Mouse (Mus musculus): Measurements from ENCODE around the gene A630076J17Rik. TPM values are rescaled to one million over a fixed set of nuclear protein-coding genes. Genes with fewer than 3 reads are reported as not detected.
A peak's percentile ranks its signal among the peaks of the same experiment; 100 is the strongest.

Gene A630076J17Rik
- polyA plus RNA-seq, 1 experiment = not detected

DNA sequence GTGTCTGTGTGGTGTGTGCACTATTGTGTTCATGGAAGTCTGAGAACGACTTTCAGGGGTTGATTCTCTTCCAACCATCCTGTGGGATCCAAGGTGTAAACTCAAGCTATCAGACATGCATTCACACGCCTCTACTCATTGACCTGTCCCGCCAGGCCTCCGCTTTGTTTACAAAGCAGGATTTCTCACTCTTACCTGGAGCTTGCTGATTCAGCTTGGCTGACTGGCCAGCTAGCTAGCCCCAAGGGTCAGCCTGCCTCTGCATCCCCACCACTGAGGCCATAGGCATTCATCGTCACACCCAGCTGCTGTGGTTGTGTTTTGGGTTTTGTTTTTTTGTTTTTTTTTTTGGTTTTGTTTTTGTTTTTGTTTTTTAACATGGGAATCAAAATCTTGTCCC, 1.2 kb upstream of the A630076J17Rik start:
- Histone ChIP-seq H3K27me3 (ENCODE audit: control insufficient read depth, insufficient read depth, low read length) (no peaks in the 10 kb centered on the region), H3K27ac (ENCODE audit: insufficient read depth, low read length) (no peak overlapping the region), H3K36me3 (ENCODE audit: control insufficient read depth, insufficient read depth, low read length) (no peaks in the 10 kb centered on the region), H3K4me1 (ENCODE audit: control insufficient read depth, insufficient read depth, insufficient read length) (peaks cover 5% of the 10 kb centered on the region; the same call in 1 of the 2 replicates), H3K4me3 (ENCODE audit: extremely low read depth, insufficient read depth, insufficient read length) (no peak overlapping the region)
- TF ChIP-seq POLR2A (IDR thresholded peaks at IDR 0.05; ENCODE audit: low read depth, low read length) = no peak
- no peak for TF ChIP-seq CTCF (IDR thresholded peaks at IDR 0.05; ENCODE audit: extremely low read depth, insufficient read depth, insufficient read length, insufficient replicate concordance)
- 83% methylated on average over 5 of the region's 5 CpGs for WGBS
- DNase-seq (ENCODE audit: low read depth in 1 of 2, low spot score in 2 of 2) = no peak

DNA sequence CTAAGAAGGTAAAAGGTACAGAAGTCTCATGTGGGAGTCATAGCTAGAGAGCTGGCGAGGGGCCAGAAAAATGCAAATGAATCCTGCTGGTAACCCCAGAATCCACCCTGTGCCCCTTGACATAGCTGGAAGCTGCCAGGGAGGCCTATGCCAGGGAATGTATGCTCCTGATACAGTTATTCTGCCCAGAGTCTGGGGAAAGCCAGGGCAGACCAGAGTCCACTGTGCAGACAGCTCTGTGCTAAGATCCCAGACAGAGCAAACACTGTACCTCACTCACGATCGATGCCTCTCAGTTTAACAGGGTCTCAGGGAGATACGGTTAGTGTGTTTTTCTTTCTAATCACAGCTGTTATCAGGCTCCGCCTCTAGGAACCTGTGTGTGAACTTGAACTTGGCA, 592 bp upstream of the A630076J17Rik start:
- Histone ChIP-seq H3K27ac (ENCODE audit: insufficient read depth, low read length) (no peak overlapping the region), H3K27me3 (ENCODE audit: control insufficient read depth, insufficient read depth, low read length) (no peaks in the 10 kb centered on the region), H3K36me3 (ENCODE audit: control insufficient read depth, insufficient read depth, low read length) (no peaks in the 10 kb centered on the region), H3K4me3 (ENCODE audit: extremely low read depth, insufficient read depth, insufficient read length) (no peak overlapping the region), H3K4me1 (ENCODE audit: control insufficient read depth, insufficient read depth, insufficient read length) (peaks cover 5% of the 10 kb centered on the region; the same call in 1 of the 2 replicates)
- WGBS = 71% methylated on average over 5 of the region's 5 CpGs
- TF ChIP-seq POLR2A (IDR thresholded peaks at IDR 0.05; ENCODE audit: low read depth, low read length) = no peak
- TF ChIP-seq CTCF (IDR thresholded peaks at IDR 0.05; ENCODE audit: extremely low read depth, insufficient read depth, insufficient read length, insufficient replicate concordance) = no peak
- no peak for DNase-seq (ENCODE audit: low read depth in 1 of 2, low spot score in 2 of 2)

DNA sequence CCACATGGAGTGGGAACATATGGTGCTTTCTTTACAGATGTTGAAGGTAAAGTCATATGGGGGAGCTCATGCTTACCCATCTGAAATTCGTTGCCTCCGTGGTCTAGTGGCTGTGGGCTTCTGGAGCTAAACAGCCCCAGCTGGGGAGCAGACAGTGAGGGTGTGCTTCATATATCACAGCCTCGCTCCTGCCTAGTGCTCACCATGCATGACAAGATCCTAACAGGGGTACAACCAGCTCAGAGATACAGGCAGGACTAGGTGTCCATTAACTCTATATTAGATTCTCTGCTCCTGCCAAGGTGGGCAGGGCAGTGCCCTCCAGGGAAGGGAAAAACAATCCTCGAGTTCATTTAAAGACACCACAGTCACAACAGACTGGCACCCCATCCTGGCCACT, 788 bp downstream of the A630076J17Rik start:
- 35% methylated on average over 4 of the region's 4 CpGs for WGBS
- peaks cover 5% of the 10 kb centered on the region; the same call in 1 of the 2 replicates for H3K4me1 ChIP-seq (ENCODE audit: control insufficient read depth, insufficient read depth, insufficient read length)
- H3K27ac ChIP-seq (ENCODE audit: insufficient read depth, low read length) = no peak overlapping the region
- no peak for DNase-seq (ENCODE audit: low read depth in 1 of 2, low spot score in 2 of 2)
- H3K27me3 ChIP-seq (ENCODE audit: control insufficient read depth, insufficient read depth, low read length) = no peaks in the 10 kb centered on the region
- TF ChIP-seq CTCF (IDR thresholded peaks at IDR 0.05; ENCODE audit: extremely low read depth, insufficient read depth, insufficient read length, insufficient replicate concordance) = no peak
- no peak for TF ChIP-seq POLR2A (IDR thresholded peaks at IDR 0.05; ENCODE audit: low read depth, low read length)
- H3K4me3 ChIP-seq (ENCODE audit: extremely low read depth, insufficient read depth, insufficient read length) = no peak overlapping the region
- no peaks in the 10 kb centered on the region for H3K36me3 ChIP-seq (ENCODE audit: control insufficient read depth, insufficient read depth, low read length)

DNA sequence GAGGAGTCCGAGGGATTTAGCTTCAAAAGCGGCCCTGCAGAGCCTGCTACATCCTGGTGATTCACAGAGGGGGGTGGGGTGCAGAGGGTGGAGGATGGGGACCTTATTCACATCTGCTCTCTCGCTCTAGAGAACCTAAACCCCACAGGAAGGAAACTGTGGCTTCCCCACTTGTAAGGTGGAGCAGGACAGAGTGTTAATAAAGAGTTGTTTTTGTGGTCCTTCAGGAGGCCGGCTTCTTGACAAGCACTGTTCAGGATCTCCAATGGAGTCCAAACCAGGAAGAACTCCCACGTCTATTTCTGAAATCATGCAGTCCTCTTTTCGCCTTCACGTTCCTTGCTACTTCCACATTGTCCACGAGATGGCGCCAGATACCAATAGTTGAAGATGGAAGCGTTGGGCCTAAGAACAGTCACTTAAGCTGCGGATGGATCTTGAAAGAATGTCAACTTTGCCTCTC, 3.0 kb downstream of the A630076J17Rik start:
- Histone ChIP-seq H3K27me3 (ENCODE audit: control insufficient read depth, insufficient read depth, low read length) (no peaks in the 10 kb centered on the region), H3K27ac (ENCODE audit: insufficient read depth, low read length) (no peak overlapping the region), H3K36me3 (ENCODE audit: control insufficient read depth, insufficient read depth, low read length) (no peaks in the 10 kb centered on the region), H3K4me1 (ENCODE audit: control insufficient read depth, insufficient read depth, insufficient read length) (peaks cover 5% of the 10 kb centered on the region; the same call in 1 of the 2 replicates), H3K4me3 (ENCODE audit: extremely low read depth, insufficient read depth, insufficient read length) (no peak overlapping the region)
- peak; percentile 66 to 75 for DNase-seq (ENCODE audit: low read depth in 1 of 2, low spot score in 2 of 2)
- 2% methylated on average over 11 of the region's 11 CpGs for WGBS
- TF ChIP-seq POLR2A (IDR thresholded peaks at IDR 0.05; ENCODE audit: low read depth, low read length) (no peak), CTCF (IDR thresholded peaks at IDR 0.05; ENCODE audit: extremely low read depth, insufficient read depth, insufficient read length, insufficient replicate concordance) (peak; percentile 90; the same call in 1 of the 2 replicates)

DNA sequence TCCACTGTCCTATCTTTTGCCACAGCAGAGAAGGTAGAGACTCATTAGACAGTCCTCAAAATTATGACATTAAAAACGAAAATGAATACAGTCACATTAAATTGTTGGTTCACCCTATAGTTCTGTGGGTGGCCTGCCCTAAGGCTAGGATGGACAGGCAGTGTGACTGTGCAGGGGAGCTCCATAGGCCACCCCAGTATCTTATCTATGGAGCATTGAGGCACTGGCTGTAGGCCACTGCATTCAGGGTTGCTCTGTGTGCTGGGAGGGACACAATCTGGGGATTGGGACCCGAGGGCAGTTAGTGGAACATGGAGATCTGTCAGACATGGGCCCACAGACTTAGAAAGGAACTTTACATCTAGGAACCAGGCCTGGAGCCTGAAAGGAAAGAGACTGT, 3.5 kb downstream of the A630076J17Rik start:
- H3K27ac ChIP-seq (ENCODE audit: insufficient read depth, low read length) = no peak overlapping the region
- H3K36me3 ChIP-seq (ENCODE audit: control insufficient read depth, insufficient read depth, low read length) = no peaks in the 10 kb centered on the region
- H3K27me3 ChIP-seq (ENCODE audit: control insufficient read depth, insufficient read depth, low read length) = no peaks in the 10 kb centered on the region
- no peak for DNase-seq (ENCODE audit: low read depth in 1 of 2, low spot score in 2 of 2)
- peaks cover 5% of the 10 kb centered on the region; the same call in 1 of the 2 replicates for H3K4me1 ChIP-seq (ENCODE audit: control insufficient read depth, insufficient read depth, insufficient read length)
- no peak for TF ChIP-seq POLR2A (IDR thresholded peaks at IDR 0.05; ENCODE audit: low read depth, low read length)
- no peak for TF ChIP-seq CTCF (IDR thresholded peaks at IDR 0.05; ENCODE audit: extremely low read depth, insufficient read depth, insufficient read length, insufficient replicate concordance)
- H3K4me3 ChIP-seq (ENCODE audit: extremely low read depth, insufficient read depth, insufficient read length) = no peak overlapping the region
- WGBS = 29% methylated on average over 2 of the region's 2 CpGs

DNA sequence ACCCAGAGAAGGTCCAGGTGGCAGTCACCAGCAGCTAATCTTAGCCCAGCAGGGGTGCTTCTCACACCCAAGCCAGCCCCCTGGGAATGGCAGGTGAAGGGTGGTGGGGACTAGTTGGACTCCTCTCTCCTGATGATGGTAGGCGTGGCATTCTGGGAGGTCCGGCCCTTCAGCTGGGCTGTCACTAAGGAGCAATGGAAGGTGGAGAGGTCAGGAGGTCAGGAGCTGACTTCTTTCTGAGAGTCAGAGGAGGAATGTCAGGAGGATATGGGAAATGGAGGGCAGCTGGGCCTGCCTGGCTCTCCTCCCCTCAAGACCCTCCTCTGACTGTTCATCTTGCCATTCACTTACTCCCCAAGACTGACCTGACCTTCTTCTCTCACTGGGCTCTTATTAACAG, 7.6 kb downstream of the A630076J17Rik start:
- H3K36me3 ChIP-seq (ENCODE audit: control insufficient read depth, insufficient read depth, low read length) = no peaks in the 10 kb centered on the region
- no peak overlapping the region for H3K27ac ChIP-seq (ENCODE audit: insufficient read depth, low read length)
- TF ChIP-seq POLR2A (IDR thresholded peaks at IDR 0.05; ENCODE audit: low read depth, low read length) (no peak), CTCF (IDR thresholded peaks at IDR 0.05; ENCODE audit: extremely low read depth, insufficient read depth, insufficient read length, insufficient replicate concordance) (no peak)
- WGBS = 84% methylated on average over 2 of the region's 2 CpGs
- H3K27me3 ChIP-seq (ENCODE audit: control insufficient read depth, insufficient read depth, low read length) = no peaks in the 10 kb centered on the region
- H3K4me1 ChIP-seq (ENCODE audit: control insufficient read depth, insufficient read depth, insufficient read length) = peaks cover 1% of the 10 kb centered on the region; the same call in 1 of the 2 replicates
- no peak for DNase-seq (ENCODE audit: low read depth in 1 of 2, low spot score in 2 of 2)
- no peak overlapping the region for H3K4me3 ChIP-seq (ENCODE audit: extremely low read depth, insufficient read depth, insufficient read length)

DNA sequence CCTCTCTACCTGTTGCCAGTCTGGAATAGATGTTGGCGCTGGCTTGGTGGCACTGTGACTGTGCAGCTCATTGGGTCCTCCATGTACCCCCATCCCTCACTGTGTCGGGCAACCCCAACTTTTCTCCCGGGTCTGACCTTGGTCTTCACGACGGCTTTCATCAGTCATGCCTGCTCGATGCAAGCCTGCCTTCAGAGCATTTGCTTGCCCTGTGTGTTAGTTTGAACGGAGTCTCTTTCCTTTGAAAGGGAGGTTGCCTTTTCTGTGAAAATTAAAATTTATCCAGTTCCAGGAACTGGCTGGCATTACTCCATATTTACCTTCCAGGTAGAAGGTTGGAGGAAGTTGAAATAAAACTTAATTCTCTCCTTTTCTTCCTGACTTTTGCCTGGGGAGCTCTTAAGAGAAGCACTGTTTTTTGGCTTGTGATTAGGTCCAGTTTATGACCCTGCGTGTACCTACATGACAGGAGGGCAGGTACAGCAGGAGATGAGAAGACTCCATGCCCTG, 8.1 kb downstream of the A630076J17Rik start:
- Histone ChIP-seq H3K4me3 (ENCODE audit: extremely low read depth, insufficient read depth, insufficient read length) (no peak overlapping the region), H3K27ac (ENCODE audit: insufficient read depth, low read length) (no peak overlapping the region), H3K27me3 (ENCODE audit: control insufficient read depth, insufficient read depth, low read length) (no peaks in the 10 kb centered on the region), H3K36me3 (ENCODE audit: control insufficient read depth, insufficient read depth, low read length) (no peaks in the 10 kb centered on the region), H3K4me1 (ENCODE audit: control insufficient read depth, insufficient read depth, insufficient read length) (no peaks in the 10 kb centered on the region; the same call in 1 of the 2 replicates)
- TF ChIP-seq CTCF (IDR thresholded peaks at IDR 0.05; ENCODE audit: extremely low read depth, insufficient read depth, insufficient read length, insufficient replicate concordance) = no peak
- no peak for TF ChIP-seq POLR2A (IDR thresholded peaks at IDR 0.05; ENCODE audit: low read depth, low read length)
- WGBS = 85% methylated on average over 8 of the region's 8 CpGs
- no peak for DNase-seq (ENCODE audit: low read depth in 1 of 2, low spot score in 2 of 2)
